Mouse (Mus musculus) liver, embryonic 12.5 days (tissue): Measurements from ENCODE around the gene Slc44a1. TPM values are rescaled to one million over a fixed set of nuclear protein-coding genes. Genes with fewer than 3 reads are reported as not detected.

ENCODE experiments used
- ATAC-seq: fragments of 200-750 bp; cut with Nextera tagmentation; 2 replicates; pipeline ENCODE4 v1.8.0; 2017; ENCODE audit warnings: moderate number of reproducible peaks, mild to moderate bottlenecking, moderate library complexity
- H3K27ac ChIP-seq: fragments of 300-500 bp; sonication (generic); 2 replicates; pipeline ENCODE4 v1.5.1; 2016; ENCODE audit warnings: mild to moderate bottlenecking
- H3K27me3 ChIP-seq: fragments of 300-500 bp; sonication (generic); replicated peaks from 2 replicates; pipeline ENCODE4 v1.6.1; 2016; ENCODE audit warnings: mild to moderate bottlenecking, moderate library complexity
- H3K36me3 ChIP-seq: fragments of 300-500 bp; sonication (generic); 2 replicates; pipeline ENCODE4 v1.6.1; 2016; ENCODE audit warnings: mild to moderate bottlenecking, moderate library complexity
- H3K4me1 ChIP-seq: fragments of 300-500 bp; sonication (generic); 2 replicates; pipeline ENCODE4 v1.6.1; 2016
- H3K4me2 ChIP-seq: fragments of 300-500 bp; sonication (generic); 2 replicates; pipeline ENCODE4 v1.6.1; 2016; ENCODE audit warnings: mild to moderate bottlenecking, moderate library complexity
- H3K4me3 ChIP-seq: fragments of 300-500 bp; sonication (generic); 2 replicates; pipeline ENCODE4 v1.5.1; 2016; ENCODE audit warnings: mild to moderate bottlenecking, moderate library complexity
- H3K9ac ChIP-seq: fragments of 300-500 bp; sonication (generic); 2 replicates; pipeline ENCODE4 v1.6.1; 2016; ENCODE audit warnings: mild to moderate bottlenecking, moderate library complexity
- H3K9me3 ChIP-seq: fragments of 300-500 bp; sonication (generic); replicated peaks from 2 replicates; pipeline ENCODE4 v1.6.1; 2016; ENCODE audit warnings: mild to moderate bottlenecking, moderate library complexity
- WGBS: fragments of 180-500 bp; shearing (Covaris S2); methylation state at CpG from one replicate; pipeline ENCODE4 v1.1.7; 2016; ENCODE audit not compliant: insufficient replicate concordance; 5-methylcytosine and 5-hydroxymethylcytosine counted together
- polyA plus RNA-seq: library from polyadenylated mRNA; unstranded; fragments of >200 nt; fragmentation: Nextera tagmentation; extraction: Ambion mirVana; gene quantifications from 2 replicates; pipeline ENCODE4 v1.2.1, GENCODE M21; 2016

The Slc44a1 gene
- polyA plus RNA-seq, 1 experiment from 2014 or later, result 14.0 TPM

DNA sequence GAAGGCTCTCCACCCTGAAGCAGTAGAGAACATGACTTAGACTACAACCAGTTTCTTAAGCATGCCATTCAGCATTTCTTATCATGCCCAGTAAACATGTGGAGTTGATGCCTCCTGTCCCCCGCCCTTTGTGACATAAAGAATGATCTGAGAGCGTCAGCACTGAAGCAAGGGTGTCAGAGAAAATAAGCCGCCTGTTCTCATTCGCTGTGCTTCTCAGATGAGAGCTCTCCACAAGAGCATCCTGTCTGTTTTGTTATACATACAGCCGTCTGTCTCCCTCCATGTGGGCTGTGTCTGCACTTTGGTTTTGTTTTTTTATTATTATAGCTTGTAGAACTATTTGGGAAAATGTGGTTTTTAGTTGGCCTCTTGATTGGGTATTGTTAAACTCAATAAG lies 124.4 kb downstream of the Slc44a1 start:
- Histone ChIP-seq H3K4me3 (no peak overlapping the region), H3K27ac (no peak overlapping the region), H3K9me3 (no peaks in the 10 kb centered on the region), H3K4me1 (no peaks in the 10 kb centered on the region), H3K4me2 (no peak overlapping the region), H3K36me3 (peaks cover 14% of the 10 kb centered on the region; the same call in 1 of the 2 replicates), H3K27me3 (no peaks in the 10 kb centered on the region), H3K9ac (no peak overlapping the region)
- no peak for ATAC-seq
- WGBS, result 65% methylated on average over 5 of the region's 5 CpGs

DNA sequence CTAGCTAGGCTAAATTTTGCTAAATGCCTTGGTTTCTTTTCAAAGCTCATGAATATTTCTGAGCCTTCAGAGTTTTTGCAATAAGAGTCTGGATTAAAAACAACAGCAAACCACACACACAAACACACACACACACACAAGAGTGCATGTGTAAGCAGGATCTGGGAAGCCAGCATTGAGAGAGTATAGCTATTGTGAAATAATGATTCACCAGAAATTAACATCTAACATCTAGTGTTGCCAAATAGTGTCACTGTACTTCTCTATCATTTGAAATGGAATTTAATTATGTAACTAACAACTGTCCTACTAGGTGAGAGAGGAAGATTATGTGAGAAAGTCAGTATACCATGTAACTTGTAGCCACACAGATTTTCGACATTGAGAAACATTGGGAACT lies 126.9 kb downstream of the Slc44a1 start:
- H3K27me3 ChIP-seq, result no peaks in the 10 kb centered on the region
- no peaks in the 10 kb centered on the region for H3K4me1 ChIP-seq
- H3K4me3 ChIP-seq, result no peak overlapping the region
- H3K9ac ChIP-seq, result no peak overlapping the region
- no peaks in the 10 kb centered on the region for H3K9me3 ChIP-seq
- H3K36me3 ChIP-seq, result 0 out of 2 replicates have a peak, but pooled peaks cover 6% of the 10 kb centered on the region
- 59% methylated on average over 1 of the region's 1 CpGs for WGBS
- no peak for ATAC-seq
- H3K4me2 ChIP-seq, result no peak overlapping the region
- H3K27ac ChIP-seq, result no peak overlapping the region

DNA sequence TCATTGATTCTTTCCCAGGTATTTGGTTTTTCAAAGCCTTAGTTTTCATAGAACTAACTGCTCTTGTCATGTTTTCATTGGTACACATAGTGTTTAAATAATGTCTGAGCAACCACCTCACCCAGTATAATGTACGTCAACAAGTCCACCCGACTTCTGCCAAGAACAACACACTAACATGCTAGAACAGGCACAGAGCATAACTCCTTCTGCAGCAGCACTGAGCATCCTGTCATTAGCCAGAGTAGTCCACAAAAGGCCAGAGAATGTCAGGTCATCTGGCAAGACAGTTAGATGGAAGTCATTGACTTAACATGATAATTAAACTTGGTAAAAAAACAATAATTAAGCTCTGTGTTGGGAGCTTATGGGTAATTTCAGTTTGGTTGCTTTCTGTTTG lies 135.3 kb downstream of the Slc44a1 start:
- 66% methylated on average over 2 of the region's 2 CpGs for WGBS
- H3K27ac ChIP-seq, result no peak overlapping the region
- H3K4me3 ChIP-seq, result no peak overlapping the region
- H3K27me3 ChIP-seq, result no peaks in the 10 kb centered on the region
- no peaks in the 10 kb centered on the region for H3K4me1 ChIP-seq
- no peak for ATAC-seq
- H3K9me3 ChIP-seq, result no peaks in the 10 kb centered on the region
- H3K9ac ChIP-seq, result no peak overlapping the region
- no peaks in the 10 kb centered on the region for H3K36me3 ChIP-seq
- H3K4me2 ChIP-seq, result no peak overlapping the region

DNA sequence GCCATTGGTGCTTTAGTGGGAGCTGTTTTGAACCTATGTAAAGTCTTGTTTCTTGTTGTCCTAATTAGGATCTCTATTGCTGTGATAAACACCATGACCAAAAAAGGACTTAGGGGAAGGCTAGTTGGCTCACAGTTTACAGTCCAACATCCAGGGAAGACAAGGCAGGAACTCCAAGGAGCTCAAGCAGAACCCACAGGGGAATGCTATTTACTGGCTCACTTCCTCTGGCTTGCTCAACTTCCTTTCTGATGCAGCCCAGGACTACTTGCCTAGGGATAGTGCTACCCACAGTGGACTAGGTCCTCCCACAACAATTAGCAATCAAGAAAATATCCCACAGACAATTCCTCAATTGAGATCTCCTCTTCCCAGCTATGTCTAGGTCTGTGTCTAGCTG lies 147.5 kb downstream of the Slc44a1 start:
- Histone ChIP-seq H3K27ac (no peak overlapping the region), H3K9ac (no peak overlapping the region), H3K27me3 (no peaks in the 10 kb centered on the region), H3K4me1 (no peaks in the 10 kb centered on the region), H3K36me3 (no peaks in the 10 kb centered on the region), H3K4me2 (no peak overlapping the region), H3K9me3 (no peaks in the 10 kb centered on the region), H3K4me3 (no peak overlapping the region)
- no peak for ATAC-seq

DNA sequence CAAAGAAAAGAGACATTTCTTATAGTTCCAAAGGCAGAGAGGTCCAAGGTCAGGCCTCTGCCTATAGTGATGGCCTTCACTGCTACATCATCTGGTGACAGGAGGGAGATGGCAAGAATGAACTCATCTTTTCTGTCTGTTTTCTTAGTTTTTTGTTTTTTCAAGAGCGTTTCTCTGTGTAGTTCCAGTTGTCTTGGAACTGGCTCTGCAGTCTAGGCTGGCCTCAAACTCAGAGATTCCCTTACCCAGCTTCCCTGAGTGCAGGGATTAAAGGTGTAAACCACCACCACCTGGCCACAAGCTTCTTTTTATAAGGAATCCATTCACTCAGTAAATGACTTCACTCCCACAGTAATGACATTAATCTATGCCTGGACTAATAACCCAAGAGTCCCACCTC lies 148.7 kb downstream of the Slc44a1 start:
- no peaks in the 10 kb centered on the region for H3K27me3 ChIP-seq
- H3K4me3 ChIP-seq, result no peak overlapping the region
- H3K9ac ChIP-seq, result no peak overlapping the region
- H3K4me1 ChIP-seq, result no peaks in the 10 kb centered on the region
- H3K27ac ChIP-seq, result no peak overlapping the region
- no peaks in the 10 kb centered on the region for H3K36me3 ChIP-seq
- no peaks in the 10 kb centered on the region for H3K9me3 ChIP-seq
- WGBS, result 62% methylated on average over 1 of the region's 1 CpGs
- H3K4me2 ChIP-seq, result no peak overlapping the region
- no peak for ATAC-seq

DNA sequence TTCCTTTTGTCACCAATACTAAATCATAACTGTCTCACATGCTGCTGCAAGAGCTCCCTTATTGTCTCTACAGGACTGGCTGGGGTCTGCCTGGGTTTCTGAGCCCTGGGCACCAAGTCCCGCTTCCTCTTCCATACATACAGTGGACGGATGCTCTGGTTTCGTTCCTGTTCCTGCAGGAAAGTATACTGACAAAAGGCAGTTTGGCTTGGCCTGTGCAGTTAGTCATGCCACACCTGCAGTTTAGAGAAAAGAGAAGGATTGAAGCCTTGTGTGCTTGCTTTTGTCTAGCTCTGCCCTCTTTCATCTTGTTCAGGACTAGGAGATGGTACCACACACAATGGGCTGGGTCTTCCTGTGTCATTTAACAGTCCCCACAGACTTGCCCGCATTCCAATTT lies 149.3 kb downstream of the Slc44a1 start:
- no peaks in the 10 kb centered on the region for H3K27me3 ChIP-seq
- no peaks in the 10 kb centered on the region for H3K36me3 ChIP-seq
- H3K4me3 ChIP-seq, result no peak overlapping the region
- ATAC-seq, result no peak
- H3K4me2 ChIP-seq, result no peak overlapping the region
- H3K9ac ChIP-seq, result no peak overlapping the region
- H3K27ac ChIP-seq, result no peak overlapping the region
- no peaks in the 10 kb centered on the region for H3K9me3 ChIP-seq
- 73% methylated on average over 4 of the region's 4 CpGs for WGBS
- H3K4me1 ChIP-seq, result no peaks in the 10 kb centered on the region

DNA sequence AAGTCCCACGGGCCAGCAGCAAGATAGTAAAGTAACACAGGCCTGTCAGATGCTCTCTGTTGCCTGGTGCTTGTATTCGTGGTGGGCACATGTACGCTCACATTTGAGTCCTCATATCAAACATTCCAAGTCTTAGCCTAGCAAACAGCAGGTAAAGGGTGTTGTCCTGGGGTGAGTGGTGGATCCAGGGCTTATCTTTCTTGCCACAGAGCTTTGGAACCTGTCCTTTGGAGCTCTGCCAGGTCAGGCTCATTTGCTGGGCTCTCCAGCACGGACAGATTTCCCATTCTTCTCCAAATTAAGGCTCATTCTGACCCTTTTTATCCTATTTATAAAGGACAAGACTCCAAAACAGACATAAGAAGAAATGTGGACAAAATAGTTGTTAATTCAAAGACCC lies 149.9 kb downstream of the Slc44a1 start:
- Histone ChIP-seq H3K27ac (no peak overlapping the region), H3K36me3 (no peaks in the 10 kb centered on the region), H3K9me3 (no peaks in the 10 kb centered on the region), H3K27me3 (no peaks in the 10 kb centered on the region), H3K4me2 (no peak overlapping the region), H3K4me1 (no peaks in the 10 kb centered on the region), H3K4me3 (no peak overlapping the region), H3K9ac (no peak overlapping the region)
- ATAC-seq, result no peak
- 60% methylated on average over 4 of the region's 4 CpGs for WGBS

DNA sequence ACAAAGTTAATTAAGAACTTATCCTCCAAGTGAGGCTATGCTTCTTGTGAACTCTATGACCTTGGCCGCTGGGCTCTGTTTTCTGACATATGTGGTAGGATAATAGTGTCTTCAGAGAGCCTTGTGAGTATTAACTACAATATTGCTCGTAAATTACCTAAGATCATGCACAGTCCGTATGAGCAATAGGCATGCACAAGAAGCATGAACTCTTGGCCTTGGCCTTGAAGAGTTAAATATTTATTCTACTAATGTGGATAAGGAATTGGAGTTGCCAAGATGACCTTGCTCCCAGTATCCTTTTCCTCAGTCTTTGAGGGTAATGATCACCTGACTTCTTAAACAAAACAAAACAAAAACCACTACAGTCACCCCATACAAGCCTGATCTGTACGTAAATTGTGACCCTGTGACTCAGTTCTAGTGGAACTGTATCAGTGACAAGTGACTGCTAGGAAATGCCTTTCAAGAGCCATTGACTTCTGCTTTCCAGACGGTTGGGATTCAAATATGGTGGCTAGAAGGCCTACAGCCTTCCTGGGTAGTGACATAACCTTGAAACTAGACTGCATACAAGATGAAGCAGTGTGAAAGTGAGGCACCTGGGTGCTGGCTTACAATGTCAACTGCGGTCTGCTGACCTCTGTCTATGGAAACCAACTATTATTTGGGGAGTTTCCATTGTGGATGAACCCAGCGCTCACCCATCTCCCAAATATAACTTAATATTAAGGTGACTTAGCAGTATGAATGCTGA lies 150.7 kb downstream of the Slc44a1 start:
- Histone ChIP-seq H3K9ac (no peak overlapping the region), H3K4me3 (no peak overlapping the region), H3K27me3 (no peaks in the 10 kb centered on the region), H3K4me1 (no peaks in the 10 kb centered on the region), H3K27ac (no peak overlapping the region), H3K36me3 (no peaks in the 10 kb centered on the region), H3K4me2 (no peak overlapping the region), H3K9me3 (no peaks in the 10 kb centered on the region)
- ATAC-seq, result no peak
- WGBS, result 67% methylated on average over 7 of the region's 7 CpGs

DNA sequence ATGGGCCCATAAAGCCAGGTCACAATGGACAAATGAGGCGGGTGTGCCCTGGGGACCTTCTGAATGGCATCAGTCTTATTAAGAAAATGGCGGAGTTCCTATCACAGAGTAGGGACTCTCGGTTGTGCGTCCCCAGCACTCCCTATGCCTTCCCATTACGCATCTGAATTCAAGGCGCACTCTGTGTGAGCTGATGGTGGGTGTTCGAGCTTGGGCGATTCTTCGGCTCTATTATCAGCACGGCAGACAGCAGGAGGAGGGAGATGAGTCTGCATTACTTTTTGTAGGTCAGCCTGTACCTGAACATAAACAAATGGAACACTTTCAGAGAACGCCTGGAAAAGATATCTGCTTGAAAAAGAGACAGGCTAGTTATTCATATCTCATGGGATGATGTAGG lies 151.3 kb downstream of the Slc44a1 start:
- H3K9ac ChIP-seq, result no peak overlapping the region
- H3K4me3 ChIP-seq, result no peak overlapping the region
- no peaks in the 10 kb centered on the region for H3K9me3 ChIP-seq
- no peak for ATAC-seq
- H3K27ac ChIP-seq, result no peak overlapping the region
- no peaks in the 10 kb centered on the region for H3K27me3 ChIP-seq
- H3K36me3 ChIP-seq, result no peaks in the 10 kb centered on the region
- H3K4me1 ChIP-seq, result no peaks in the 10 kb centered on the region
- WGBS, result 71% methylated on average over 11 of the region's 11 CpGs
- H3K4me2 ChIP-seq, result no peak overlapping the region

DNA sequence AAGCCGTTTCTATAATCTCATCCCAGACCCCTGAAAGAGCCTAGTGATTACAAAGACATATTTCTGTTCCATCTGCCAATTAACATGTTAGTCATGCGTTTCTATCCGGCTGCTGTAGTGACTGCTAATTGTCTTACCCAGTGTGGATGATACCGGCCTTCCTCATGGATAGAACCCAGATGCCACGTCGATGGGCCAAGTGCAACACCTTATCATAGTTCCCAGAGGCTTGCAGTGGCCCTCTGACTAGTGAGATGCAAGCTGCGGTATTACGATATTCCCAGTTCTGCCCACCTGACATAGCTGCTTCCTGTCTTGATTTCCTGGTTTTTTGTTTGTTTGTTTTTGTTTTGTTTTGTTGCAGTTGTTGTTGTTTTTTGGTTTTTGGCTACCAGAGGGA lies 151.7 kb downstream of the Slc44a1 start:
- Histone ChIP-seq H3K9ac (no peak overlapping the region), H3K4me3 (no peak overlapping the region), H3K9me3 (no peaks in the 10 kb centered on the region), H3K27me3 (no peaks in the 10 kb centered on the region), H3K4me1 (no peaks in the 10 kb centered on the region), H3K4me2 (no peak overlapping the region), H3K27ac (no peak overlapping the region), H3K36me3 (no peaks in the 10 kb centered on the region)
- no peak for ATAC-seq
- 61% methylated on average over 8 of the region's 8 CpGs for WGBS

DNA sequence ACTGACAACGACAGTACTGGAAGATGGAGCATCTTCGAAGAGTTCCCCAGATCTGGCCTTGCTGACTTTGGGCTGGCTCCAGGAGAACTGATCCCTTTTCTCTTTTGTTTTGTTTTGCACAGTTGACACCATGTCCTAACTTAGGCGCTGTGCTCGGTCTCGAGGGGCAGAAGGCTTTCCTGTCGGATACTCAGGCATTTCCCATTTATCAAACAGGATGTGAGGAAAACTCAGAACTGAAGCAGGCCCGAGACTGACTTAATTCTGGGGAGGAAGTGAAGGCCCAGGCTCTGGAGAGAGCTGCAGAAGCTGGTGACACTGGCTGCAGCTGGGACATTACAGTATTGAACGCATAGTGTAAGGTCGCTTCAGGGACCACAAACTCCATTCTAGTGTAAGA lies 152.2 kb downstream of the Slc44a1 start:
- H3K36me3 ChIP-seq, result no peaks in the 10 kb centered on the region
- no peaks in the 10 kb centered on the region for H3K27me3 ChIP-seq
- H3K4me2 ChIP-seq, result no peak overlapping the region
- H3K4me1 ChIP-seq, result no peaks in the 10 kb centered on the region
- 0 out of 2 replicates have a peak overlapping the region, but pooled peaks have one; percentile 25 for H3K27ac ChIP-seq
- WGBS, result 38% methylated on average over 9 of the region's 9 CpGs
- no peak for ATAC-seq
- no peak overlapping the region for H3K4me3 ChIP-seq
- H3K9me3 ChIP-seq, result no peaks in the 10 kb centered on the region
- no peak overlapping the region for H3K9ac ChIP-seq

DNA sequence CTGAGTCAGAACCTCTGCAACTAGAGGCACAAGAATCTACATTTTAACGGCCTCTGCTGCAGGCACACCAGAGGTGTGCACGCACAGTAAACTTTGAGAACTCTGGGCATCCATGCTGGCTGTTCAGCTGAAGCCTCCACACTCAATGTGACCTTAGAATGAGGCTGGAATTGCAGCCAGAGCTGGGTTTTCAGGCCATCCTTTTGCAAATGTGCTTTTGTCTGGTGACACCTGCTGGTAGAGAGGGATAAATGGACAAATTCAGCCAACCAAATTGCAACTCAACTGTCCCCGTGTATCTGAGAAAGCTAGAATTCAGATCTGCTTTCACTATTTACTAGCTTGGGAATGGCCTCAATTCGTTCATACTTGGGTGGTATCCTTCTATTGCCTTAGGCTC lies 154.0 kb downstream of the Slc44a1 start:
- WGBS, result 21% methylated on average over 4 of the region's 4 CpGs
- Histone ChIP-seq H3K4me2 (no peak overlapping the region), H3K9me3 (no peaks in the 10 kb centered on the region), H3K4me1 (no peaks in the 10 kb centered on the region), H3K27me3 (no peaks in the 10 kb centered on the region), H3K36me3 (no peaks in the 10 kb centered on the region), H3K4me3 (no peak overlapping the region), H3K27ac (no peak overlapping the region), H3K9ac (no peak overlapping the region)
- no peak for ATAC-seq
